Mouse (Mus musculus): Measurements from ENCODE around the gene Alyref2. TPM values are rescaled to one million over a fixed set of nuclear protein-coding genes. Genes with fewer than 3 reads are reported as not detected.

Alyref2 gene
- 5.6 and 7.1 TPM in 2 replicates for polyA plus RNA-seq (2012; ENCODE audit: low replicate concordance)

GRCm38 (mm10) chr1:171503250-171503591, at the start of gene Alyref2:
Gene Alyref2, plus strand, starts transcription at chr1:171503478.

GRCm38 (mm10) chr1:171535194-171535593, 31.9 kb downstream of the Alyref2 start, which contains the start of gene Itln1:
Gene Itln1, minus strand, starts transcription at chr1:171535294.

Other genes with a start within 250 kb of the Alyref2 start
- gene B4galt3, start 233.2 kb upstream of the Alyref2 start, polyA plus RNA-seq (2012; ENCODE audit: low replicate concordance) = 42.5 and 71.9 TPM in 2 replicates
- gene Ppox, start 222.3 kb upstream of the Alyref2 start, polyA plus RNA-seq (2012; ENCODE audit: low replicate concordance) = 169 and 176 TPM in 2 replicates
- 127 and 157 TPM in 2 replicates for gene Usp21, start 215.5 kb upstream of the Alyref2 start, polyA plus RNA-seq (2012; ENCODE audit: low replicate concordance)
- gene Ufc1, start 208.5 kb upstream of the Alyref2 start, polyA plus RNA-seq (2012; ENCODE audit: low replicate concordance) = 14.2 and 23.6 TPM in 2 replicates
- gene Dedd, start 174.3 kb upstream of the Alyref2 start, polyA plus RNA-seq (2012; ENCODE audit: low replicate concordance) = 5.3 and 15.7 TPM in 2 replicates
- gene Nit1, start 157.8 kb upstream of the Alyref2 start, polyA plus RNA-seq (2012; ENCODE audit: low replicate concordance) = 4.9 and 11.5 TPM in 2 replicates
- 5.4 and 7.4 TPM in 2 replicates for gene Pfdn2, start 157.8 kb upstream of the Alyref2 start, polyA plus RNA-seq (2012; ENCODE audit: low replicate concordance)
- 0.22 and 0.81 TPM in 2 replicates for gene Klhdc9, start 142.7 kb upstream of the Alyref2 start, polyA plus RNA-seq (2012; ENCODE audit: low replicate concordance)
- 0.87 and 1.1 TPM in 2 replicates for gene Nectin4, start 133.4 kb upstream of the Alyref2 start, polyA plus RNA-seq (2012; ENCODE audit: low replicate concordance)
- gene Arhgap30, start 114.5 kb upstream of the Alyref2 start, polyA plus RNA-seq (2012; ENCODE audit: low replicate concordance) = 30.2 and 30.6 TPM in 2 replicates
- gene Usf1, start 92.2 kb upstream of the Alyref2 start, polyA plus RNA-seq (2012; ENCODE audit: low replicate concordance) = 16.5 and 28.1 TPM in 2 replicates
- not detected in 2 replicates for gene Tstd1, start 84.6 kb upstream of the Alyref2 start, polyA plus RNA-seq (2012; ENCODE audit: low replicate concordance)
- gene F11r, start 65.9 kb upstream of the Alyref2 start, polyA plus RNA-seq (2012; ENCODE audit: low replicate concordance) = 0.45 and 8.3 TPM in 2 replicates
- gene Itln1, start 31.8 kb downstream of the Alyref2 start, polyA plus RNA-seq (2012; ENCODE audit: low replicate concordance) = not detected in 2 replicates
- gene Cd244a, start 55.7 kb downstream of the Alyref2 start, polyA plus RNA-seq (2012; ENCODE audit: low replicate concordance) = 0.30 TPM in 1 of 2 replicates, not detected in the other
- 1.4 and 2.4 TPM in 2 replicates for gene Ly9, start 103.9 kb downstream of the Alyref2 start, polyA plus RNA-seq (2012; ENCODE audit: low replicate concordance)
- 0.35 and 0.47 TPM in 2 replicates for gene Slamf7, start 149.6 kb downstream of the Alyref2 start, polyA plus RNA-seq (2012; ENCODE audit: low replicate concordance)
- 0.25 and 1.9 TPM in 2 replicates for gene Cd48, start 178.5 kb downstream of the Alyref2 start, polyA plus RNA-seq (2012; ENCODE audit: low replicate concordance)

Measured in leukemia stem cell, adult 10-12 weeks (primary cell).